Mouse (Mus musculus): ENCODE measurements around the gene Akap7. TPM values are rescaled to one million over a fixed set of nuclear protein-coding genes. Genes with fewer than 3 reads are reported as not detected.

The Akap7 gene
- polyA plus RNA-seq, 1 experiment from 2014 or later = 19.8 TPM

DNA sequence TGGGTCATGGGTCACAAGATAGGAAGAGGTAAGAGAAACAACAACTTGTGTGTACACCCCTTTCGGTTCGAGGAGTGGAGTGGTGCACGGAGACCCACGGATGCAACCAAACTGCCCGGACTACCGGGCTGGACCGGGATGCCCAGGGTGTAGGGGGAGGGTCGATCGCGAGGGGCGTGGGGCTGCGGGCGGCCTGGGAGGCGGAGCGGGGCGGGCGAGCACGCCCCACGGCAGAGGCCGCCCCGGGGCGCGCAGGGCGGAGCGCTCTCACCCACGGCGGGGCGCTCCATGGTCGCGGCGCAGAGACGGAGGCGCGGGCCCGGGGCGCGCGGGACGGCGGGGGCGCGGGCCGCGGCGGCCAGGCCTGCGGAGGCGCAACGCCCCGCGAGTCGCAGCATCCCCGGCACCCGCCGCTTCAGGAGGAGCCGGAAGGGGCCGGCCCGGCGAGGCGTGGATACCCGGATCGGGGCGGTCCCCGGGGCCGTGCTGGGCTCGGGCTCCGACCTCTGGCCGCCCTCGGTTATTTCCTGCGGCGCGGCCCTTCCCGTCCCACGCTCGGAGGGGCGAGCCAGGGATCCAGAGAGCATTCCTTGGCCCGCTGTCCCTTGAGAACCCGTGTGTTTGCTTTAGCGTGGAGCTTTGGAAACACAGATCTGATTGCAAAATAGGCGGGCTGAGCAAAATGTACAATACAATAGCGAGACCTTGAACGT lies 10.9 kb downstream of the Akap7 start:
- Histone ChIP-seq H3K4me3 (replicated peaks) (peak overlapping the region; percentile 54), H3K27ac (peak overlapping the region; percentile 90), H3K36me3 (no peaks in the 10 kb centered on the region), H3K4me2 (peak overlapping the region; percentile 64), H3K9ac (replicated peaks) (peak overlapping the region; percentile 85), H3K27me3 (no peaks in the 10 kb centered on the region), H3K9me3 (no peaks in the 10 kb centered on the region), H3K4me1 (replicated peaks) (peaks cover 20% of the 10 kb centered on the region)
- 1% methylated on average over 79 of the region's 81 CpGs for WGBS
- ATAC-seq (ENCODE audit: insufficient number of reproducible peaks, insufficient read depth, low FRiP score, low TSS enrichment, low read depth) = peak; percentile 88

DNA sequence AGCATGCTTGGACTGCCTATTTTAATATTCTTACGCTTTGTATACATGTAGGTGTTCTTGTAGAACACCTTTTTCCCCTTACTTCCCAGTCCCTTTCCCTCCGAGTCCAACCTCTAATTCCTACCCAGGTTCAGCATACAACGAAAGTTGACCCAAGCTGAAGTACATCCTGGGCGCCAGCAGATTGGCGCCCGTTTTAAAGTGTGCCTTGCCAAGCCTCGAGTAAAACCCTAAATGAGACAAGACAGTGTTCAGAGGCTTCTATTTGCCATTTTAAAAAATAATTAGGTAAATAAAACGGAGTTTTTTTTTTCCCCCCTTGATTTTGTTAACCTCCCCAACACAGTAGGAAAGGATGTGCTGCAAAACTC lies 11.4 kb downstream of the Akap7 start:
- Histone ChIP-seq H3K27me3 (no peaks in the 10 kb centered on the region), H3K9ac (replicated peaks) (peak overlapping the region; percentile 85), H3K9me3 (no peaks in the 10 kb centered on the region), H3K4me3 (replicated peaks) (peak overlapping the region; percentile 54), H3K27ac (peak overlapping the region; percentile 90), H3K4me2 (peak overlapping the region; percentile 64), H3K4me1 (replicated peaks) (peaks cover 20% of the 10 kb centered on the region), H3K36me3 (no peaks in the 10 kb centered on the region)
- 50% methylated on average over 8 of the region's 8 CpGs for WGBS
- ATAC-seq (ENCODE audit: insufficient number of reproducible peaks, insufficient read depth, low FRiP score, low TSS enrichment, low read depth) = no peak

DNA sequence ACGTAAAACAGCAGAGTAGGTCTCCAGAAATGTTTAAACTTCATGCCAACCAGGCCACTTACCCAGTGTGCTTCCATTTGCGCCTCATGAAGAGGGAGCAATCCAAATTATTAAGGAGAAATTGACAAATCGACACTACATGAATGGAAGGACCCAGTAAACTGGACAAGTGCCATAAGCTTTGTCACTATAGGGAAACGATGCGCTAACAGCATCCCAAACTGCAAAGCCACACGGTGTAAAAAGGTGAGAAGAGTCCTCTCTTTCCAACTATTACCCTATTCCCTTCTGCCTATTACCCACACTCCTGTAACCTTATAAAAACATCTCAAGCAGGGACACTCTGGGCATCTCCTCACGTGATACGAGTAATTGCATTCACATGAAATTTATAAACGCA lies 11.8 kb downstream of the Akap7 start:
- Histone ChIP-seq H3K4me3 (replicated peaks) (no peak overlapping the region), H3K36me3 (no peaks in the 10 kb centered on the region), H3K4me1 (replicated peaks) (peaks cover 18% of the 10 kb centered on the region), H3K9me3 (no peaks in the 10 kb centered on the region), H3K9ac (replicated peaks) (no peak overlapping the region), H3K4me2 (no peak overlapping the region), H3K27me3 (no peaks in the 10 kb centered on the region), H3K27ac (no peak overlapping the region)
- WGBS = 87% methylated on average over 9 of the region's 9 CpGs
- ATAC-seq (ENCODE audit: insufficient number of reproducible peaks, insufficient read depth, low FRiP score, low TSS enrichment, low read depth) = no peak

DNA sequence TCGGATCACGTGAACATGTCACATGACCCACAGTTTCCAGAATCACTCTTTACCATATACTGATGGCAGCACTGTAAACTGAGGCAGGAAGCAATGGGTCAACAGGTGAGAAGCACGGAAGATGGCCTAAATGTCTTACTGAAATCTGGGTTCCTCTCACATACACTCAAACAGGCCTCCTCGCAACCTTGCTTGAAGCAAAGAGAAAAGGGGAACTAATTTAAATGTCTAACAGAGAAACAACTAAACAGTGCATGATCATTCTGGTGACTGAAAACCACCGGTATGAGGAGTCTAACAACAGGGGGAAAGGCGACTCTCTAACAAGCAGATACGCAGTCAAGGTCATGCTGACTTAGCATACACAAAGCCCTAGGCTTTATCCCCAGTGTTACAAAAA lies 12.7 kb downstream of the Akap7 start:
- Histone ChIP-seq H3K27ac (no peak overlapping the region), H3K36me3 (no peaks in the 10 kb centered on the region), H3K4me1 (replicated peaks) (peaks cover 12% of the 10 kb centered on the region), H3K27me3 (no peaks in the 10 kb centered on the region), H3K9me3 (no peaks in the 10 kb centered on the region), H3K4me3 (replicated peaks) (no peak overlapping the region), H3K9ac (replicated peaks) (no peak overlapping the region), H3K4me2 (no peak overlapping the region)
- no peak for ATAC-seq (ENCODE audit: insufficient number of reproducible peaks, insufficient read depth, low FRiP score, low TSS enrichment, low read depth)
- WGBS = 82% methylated on average over 7 of the region's 7 CpGs

GRCm38 (mm10) chr10:25293796-25294195 lies 13.9 kb downstream of the Akap7 start:
- Histone ChIP-seq H3K9me3 (no peaks in the 10 kb centered on the region), H3K27me3 (no peaks in the 10 kb centered on the region), H3K4me3 (replicated peaks) (no peak overlapping the region), H3K4me1 (replicated peaks) (peaks cover 12% of the 10 kb centered on the region), H3K9ac (replicated peaks) (no peak overlapping the region), H3K4me2 (no peak overlapping the region), H3K36me3 (peaks cover 7% of the 10 kb centered on the region; the same call in 1 of the 2 replicates), H3K27ac (no peak overlapping the region)
- 88% methylated on average over 3 of the region's 3 CpGs for WGBS
- no peak for ATAC-seq (ENCODE audit: insufficient number of reproducible peaks, insufficient read depth, low FRiP score, low TSS enrichment, low read depth)

DNA sequence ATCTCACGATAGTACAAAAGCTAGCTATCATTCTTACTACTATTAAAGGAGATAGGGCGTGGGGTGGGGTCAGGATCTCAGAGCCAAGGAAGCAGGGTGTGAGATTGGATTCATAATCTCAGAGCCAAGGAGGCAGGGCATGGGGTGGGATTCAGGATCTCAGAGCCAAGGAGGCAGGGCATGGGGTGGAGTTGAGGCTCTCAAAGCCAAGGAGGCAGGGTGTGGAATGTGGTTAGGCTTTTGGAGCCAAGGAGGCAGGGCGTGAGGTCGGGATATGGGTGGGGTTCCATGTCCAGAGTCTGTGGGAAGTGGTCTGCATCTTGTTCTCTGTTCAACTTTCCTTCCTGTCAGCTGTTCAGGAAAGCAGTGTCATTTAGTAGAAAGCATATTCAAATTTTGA lies 16.6 kb downstream of the Akap7 start:
- Histone ChIP-seq H3K4me3 (replicated peaks) (no peak overlapping the region), H3K36me3 (peaks cover 11% of the 10 kb centered on the region; the same call in 1 of the 2 replicates), H3K27me3 (no peaks in the 10 kb centered on the region), H3K4me2 (no peak overlapping the region), H3K9me3 (no peaks in the 10 kb centered on the region), H3K4me1 (replicated peaks) (no peaks in the 10 kb centered on the region), H3K9ac (replicated peaks) (no peak overlapping the region), H3K27ac (no peak overlapping the region)
- WGBS = 80% methylated on average over 4 of the region's 4 CpGs
- ATAC-seq (ENCODE audit: insufficient number of reproducible peaks, insufficient read depth, low FRiP score, low TSS enrichment, low read depth) = no peak

DNA sequence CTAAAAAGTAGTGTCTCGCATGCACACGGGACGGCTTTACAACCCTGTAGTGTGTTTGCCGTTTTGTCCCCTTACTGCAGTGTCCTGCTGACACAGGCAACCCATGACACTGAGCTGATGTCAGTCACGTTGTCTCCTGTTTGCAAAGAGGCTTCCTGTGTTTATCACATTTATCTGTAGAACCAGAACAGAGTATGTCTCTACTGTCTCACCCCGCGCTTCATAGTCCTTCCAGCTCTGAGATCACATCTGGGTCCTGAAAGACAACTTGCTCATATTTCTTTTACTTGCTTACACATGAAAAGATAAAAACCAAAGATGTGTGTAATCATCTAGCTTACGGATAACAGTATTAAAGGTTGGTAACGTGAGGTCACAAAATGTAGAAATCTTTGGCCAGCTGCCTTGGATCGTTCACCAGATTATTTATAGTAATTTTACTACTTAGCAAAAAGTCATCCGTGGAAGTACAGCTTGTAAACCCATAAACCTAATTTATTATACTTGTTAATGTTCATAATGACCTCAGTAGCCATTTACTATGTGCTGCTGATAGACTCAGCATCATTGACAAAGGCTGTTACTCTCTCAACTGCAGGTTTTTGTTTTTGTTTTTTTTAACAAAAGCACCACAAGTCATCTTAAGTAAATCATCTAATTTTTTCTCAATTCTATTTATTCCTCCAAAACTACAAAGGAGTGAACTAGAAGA lies 22.4 kb downstream of the Akap7 start:
- no peak overlapping the region for H3K4me2 ChIP-seq
- H3K27ac ChIP-seq = no peak overlapping the region
- no peak overlapping the region for H3K4me3 ChIP-seq (replicated peaks)
- no peak overlapping the region for H3K9ac ChIP-seq (replicated peaks)
- H3K4me1 ChIP-seq (replicated peaks) = no peaks in the 10 kb centered on the region
- ATAC-seq (ENCODE audit: insufficient number of reproducible peaks, insufficient read depth, low FRiP score, low TSS enrichment, low read depth) = no peak
- peaks cover 16% of the 10 kb centered on the region; the same call in 1 of the 2 replicates for H3K36me3 ChIP-seq
- no peaks in the 10 kb centered on the region for H3K9me3 ChIP-seq
- 62% methylated on average over 11 of the region's 11 CpGs for WGBS
- H3K27me3 ChIP-seq = no peaks in the 10 kb centered on the region

- 84% methylated on average over 8 of the region's 8 CpGs for WGBS
- ATAC-seq (ENCODE audit: insufficient number of reproducible peaks, insufficient read depth, low FRiP score, low TSS enrichment, low read depth) = no peak
These were observed 23.1 kb downstream of the Akap7 start for GRCm38 (mm10) chr10:25284427-25285099.

GRCm38 (mm10) chr10:25283397-25283796 lies 24.3 kb downstream of the Akap7 start:
- Histone ChIP-seq H3K4me2 (no peak overlapping the region), H3K4me3 (replicated peaks) (no peak overlapping the region), H3K9ac (replicated peaks) (no peak overlapping the region), H3K36me3 (peaks cover 6% of the 10 kb centered on the region; the same call in 1 of the 2 replicates), H3K9me3 (no peaks in the 10 kb centered on the region), H3K27me3 (no peaks in the 10 kb centered on the region), H3K27ac (no peak overlapping the region), H3K4me1 (replicated peaks) (no peaks in the 10 kb centered on the region)
- WGBS = 52% methylated on average over 7 of the region's 7 CpGs
- no peak for ATAC-seq (ENCODE audit: insufficient number of reproducible peaks, insufficient read depth, low FRiP score, low TSS enrichment, low read depth)

More at GRCm38 (mm10) chr10:25284427-25285099, 23.1 kb downstream of the Akap7 start:
- Histone ChIP-seq H3K27ac (no peak overlapping the region), H3K4me2 (no peak overlapping the region), H3K9ac (replicated peaks) (no peak overlapping the region), H3K9me3 (no peaks in the 10 kb centered on the region), H3K4me1 (replicated peaks) (no peaks in the 10 kb centered on the region), H3K4me3 (replicated peaks) (no peak overlapping the region), H3K27me3 (no peaks in the 10 kb centered on the region), H3K36me3 (peaks cover 16% of the 10 kb centered on the region; the same call in 1 of the 2 replicates)

GRCm38 (mm10) chr10:25280141-25280540 lies 27.5 kb downstream of the Akap7 start:
- no peak overlapping the region for H3K27ac ChIP-seq
- 0 out of 2 replicates have a peak, but pooled peaks cover 5% of the 10 kb centered on the region for H3K36me3 ChIP-seq
- H3K4me2 ChIP-seq = no peak overlapping the region
- H3K9me3 ChIP-seq = no peaks in the 10 kb centered on the region
- no peak for ATAC-seq (ENCODE audit: insufficient number of reproducible peaks, insufficient read depth, low FRiP score, low TSS enrichment, low read depth)
- no peak overlapping the region for H3K4me3 ChIP-seq (replicated peaks)
- 88% methylated on average over 5 of the region's 5 CpGs for WGBS
- no peaks in the 10 kb centered on the region for H3K27me3 ChIP-seq
- H3K4me1 ChIP-seq (replicated peaks) = no peaks in the 10 kb centered on the region; the same call in 1 of the 2 replicates
- H3K9ac ChIP-seq (replicated peaks) = no peak overlapping the region

GRCm38 (mm10) chr10:25279406-25279805 lies 28.3 kb downstream of the Akap7 start:
- WGBS = 66% methylated on average over 3 of the region's 3 CpGs
- Histone ChIP-seq H3K27me3 (no peaks in the 10 kb centered on the region), H3K9ac (replicated peaks) (no peak overlapping the region)

More at GRCm38 (mm10) chr10:25279406-25279805, 28.3 kb downstream of the Akap7 start:
- ATAC-seq (ENCODE audit: insufficient number of reproducible peaks, insufficient read depth, low FRiP score, low TSS enrichment, low read depth) = no peak
- Histone ChIP-seq H3K4me2 (no peak overlapping the region), H3K36me3 (0 out of 2 replicates have a peak, but pooled peaks cover 5% of the 10 kb centered on the region), H3K27ac (no peak overlapping the region), H3K4me1 (replicated peaks) (no peaks in the 10 kb centered on the region; the same call in 1 of the 2 replicates), H3K9me3 (no peaks in the 10 kb centered on the region), H3K4me3 (replicated peaks) (no peak overlapping the region)

Measured in limb, embryonic 12.5 days (tissue).